Mouse (Mus musculus) CH12.LX (cell line): ENCODE data around the gene Iqcn. TPM values are rescaled to one million over a fixed set of nuclear protein-coding genes. Genes with fewer than 3 reads are reported as not detected.

Experiments
- DNase-seq: peaks from one replicate; pipeline ENCODE4 v3.0.0-alpha.2; 2013; ENCODE audit errors: extremely low read depth
- H3K27ac ChIP-seq: 2 replicates; pipeline ENCODE4 v1.5.1; 2012; ENCODE audit warnings: low read depth, mild to moderate bottlenecking, control low read depth, moderate library complexity; ENCODE audit not compliant: insufficient read depth
- H3K27me3 ChIP-seq: replicated peaks from 2 replicates; pipeline ENCODE3; 2012; ENCODE audit warnings: inconsistent platforms
- H3K36me3 ChIP-seq, 2 experiments: replicated peaks in 1 of 2; 2 replicates each; pipeline versions ENCODE3 to v1.6.1; 2012; ENCODE audit warnings: inconsistent platforms in 1 of 2, low read length in 1 of 2, mild to moderate bottlenecking in 1 of 2, mixed read lengths in 1 of 2, moderate library complexity in 1 of 2; ENCODE audit not compliant: control insufficient read depth in 1 of 2, insufficient read depth in 1 of 2
- H3K4me1 ChIP-seq, 2 experiments: 2 replicates each; pipeline ENCODE4 v1.6.1; 2012; ENCODE audit warnings: inconsistent platforms in 1 of 2, moderate library complexity in 1 of 2; ENCODE audit not compliant: insufficient read depth in 2 of 2, control insufficient read depth in 1 of 2
- H3K4me2 ChIP-seq: 2 replicates; pipeline ENCODE4 v1.6.1; 2012; ENCODE audit warnings: low read depth, mild to moderate bottlenecking, control low read depth; ENCODE audit not compliant: poor library complexity, insufficient read depth, severe bottlenecking
- H3K4me3 ChIP-seq, 3 experiments: fragments of 150-350 bp in 1 of 3; sonication (generic) in 1 of 3; replicated peaks in 1 of 3; 2 replicates each; pipeline versions ENCODE3 to v1.5.1; 2011 to 2012; ENCODE audit warnings: low read depth in 2 of 3, low read length in 2 of 3, mild to moderate bottlenecking in 2 of 3, moderate library complexity in 2 of 3, control low read depth in 1 of 3, improper control_type of control experiment in 1 of 3, inconsistent platforms in 1 of 3, mixed read lengths in 1 of 3; ENCODE audit not compliant: poor library complexity in 1 of 3
- H3K79me2 ChIP-seq: replicated peaks from 2 replicates; pipeline ENCODE4 v1.6.1; 2012; ENCODE audit warnings: mild to moderate bottlenecking, moderate library complexity; ENCODE audit not compliant: control insufficient read depth, poor library complexity, insufficient read depth, severe bottlenecking; ENCODE audit errors: extremely low read depth
- H3K9ac ChIP-seq: 2 replicates; pipeline ENCODE4 v1.6.1; 2012; ENCODE audit warnings: low read depth, mild to moderate bottlenecking, control low read depth, moderate library complexity; ENCODE audit not compliant: insufficient read depth
- H3K9me3 ChIP-seq: replicated peaks from 2 replicates; pipeline ENCODE3; 2012; ENCODE audit warnings: low read length, inconsistent platforms, mixed read lengths
- BHLHE40 ChIP-seq: IDR thresholded peaks from 2 replicates; pipeline ENCODE4 v1.6.1; 2011; ENCODE audit warnings: mild to moderate bottlenecking, low read depth, low read length, improper control_type of control experiment
- CHD1 ChIP-seq: IDR thresholded peaks from 2 replicates; pipeline ENCODE4 v1.6.1; 2012; ENCODE audit warnings: low read depth, low read length, improper control_type of control experiment, inconsistent platforms
- CHD2 ChIP-seq: IDR thresholded peaks from 2 replicates; pipeline ENCODE4 v1.6.1; 2011; ENCODE audit warnings: low read length, improper control_type of control experiment
- CTCF ChIP-seq, 2 experiments: IDR thresholded peaks in 1 of 2; conservative IDR thresholded peaks in 1 of 2; 2 replicates each; pipeline ENCODE4 v1.5.1; 2011 to 2012; ENCODE audit warnings: low read depth in 2 of 2, low read length in 2 of 2, improper control_type of control experiment in 1 of 2, inconsistent platforms in 1 of 2, mild to moderate bottlenecking in 1 of 2, moderate library complexity in 1 of 2
- E2F4 ChIP-seq: IDR thresholded peaks from 2 replicates; pipeline ENCODE4 v1.6.1; 2011; ENCODE audit warnings: low read depth, low read length, improper control_type of control experiment; ENCODE audit not compliant: insufficient replicate concordance
- ELF1 ChIP-seq: IDR thresholded peaks from 2 replicates; pipeline ENCODE4 v1.6.1; 2014; ENCODE audit warnings: low read depth, mild to moderate bottlenecking, inconsistent platforms, low read length, improper control_type of control experiment
- EP300 ChIP-seq: IDR thresholded peaks from 2 replicates; pipeline ENCODE4 v1.6.1; 2011; ENCODE audit warnings: low read length, improper control_type of control experiment
- GABPA ChIP-seq: IDR thresholded peaks from 2 replicates; pipeline ENCODE4 v1.6.1; 2012; ENCODE audit warnings: low read depth, low read length, improper control_type of control experiment, inconsistent platforms; ENCODE audit not compliant: insufficient replicate concordance
- IRF4 ChIP-seq: IDR thresholded peaks from 2 replicates; pipeline ENCODE4 v1.6.1; 2014; ENCODE audit warnings: low read depth, mild to moderate bottlenecking, inconsistent platforms, low read length, improper control_type of control experiment
- JUN ChIP-seq: IDR thresholded peaks from 2 replicates; pipeline ENCODE4 v1.6.1; 2011; ENCODE audit warnings: low read depth, mild to moderate bottlenecking, low read length, improper control_type of control experiment, moderate library complexity; ENCODE audit not compliant: insufficient read depth
- JUND ChIP-seq: conservative IDR thresholded peaks from 2 replicates; pipeline ENCODE4 v1.6.1; 2011; ENCODE audit warnings: low read depth, low read length, improper control_type of control experiment
- KAT2A ChIP-seq: IDR thresholded peaks from 2 replicates; pipeline ENCODE4 v1.6.1; 2012; ENCODE audit warnings: low read length, improper control_type of control experiment, inconsistent platforms; ENCODE audit not compliant: insufficient replicate concordance
- MAFK ChIP-seq: IDR thresholded peaks from 2 replicates; pipeline ENCODE4 v1.6.1; 2011; ENCODE audit warnings: low read length, improper control_type of control experiment; ENCODE audit not compliant: insufficient replicate concordance
- MAX ChIP-seq: IDR thresholded peaks from 2 replicates; pipeline ENCODE4 v1.6.1; 2011; ENCODE audit warnings: low read length, improper control_type of control experiment
- MAZ ChIP-seq: IDR thresholded peaks from 2 replicates; pipeline ENCODE4 v1.6.1; 2012; ENCODE audit warnings: low read depth, mild to moderate bottlenecking, inconsistent platforms, low read length, improper control_type of control experiment, moderate library complexity
- MEF2A ChIP-seq: IDR thresholded peaks from 2 replicates; pipeline ENCODE4 v1.6.1; 2014; ENCODE audit warnings: low read depth, mild to moderate bottlenecking, inconsistent platforms, low read length, improper control_type of control experiment, borderline replicate concordance
- NELFE ChIP-seq: IDR thresholded peaks from 2 replicates; pipeline ENCODE4 v1.6.1; 2011; ENCODE audit warnings: low read depth, low read length, improper control_type of control experiment
- NRF1 ChIP-seq: IDR thresholded peaks from 2 replicates; pipeline ENCODE4 v1.6.1; 2014; ENCODE audit warnings: low read depth, mild to moderate bottlenecking, inconsistent platforms, low read length, improper control_type of control experiment, moderate library complexity
- PAX5 ChIP-seq: IDR thresholded peaks from 2 replicates; pipeline ENCODE4 v1.6.1; 2012; ENCODE audit warnings: low read length, inconsistent platforms, mixed read lengths
- POLR2A ChIP-seq: IDR thresholded peaks from 2 replicates; pipeline ENCODE4 v1.6.1; 2011; ENCODE audit warnings: low read depth, mild to moderate bottlenecking, improper control_type of control experiment, low read length
- POLR2AphosphoS2 ChIP-seq: IDR thresholded peaks from 2 replicates; pipeline ENCODE4 v1.6.1; 2011; ENCODE audit warnings: low read depth, low read length, improper control_type of control experiment
- SIN3A ChIP-seq: IDR thresholded peaks from 2 replicates; pipeline ENCODE4 v1.6.1; 2012; ENCODE audit warnings: low read length, improper control_type of control experiment, inconsistent platforms
- SMC3 ChIP-seq: IDR thresholded peaks from 2 replicates; pipeline ENCODE4 v1.6.1; 2011; ENCODE audit warnings: low read depth, low read length, improper control_type of control experiment
- UBTF ChIP-seq: IDR thresholded peaks from 2 replicates; pipeline ENCODE4 v1.6.1; 2012; ENCODE audit warnings: low read depth, mild to moderate bottlenecking, inconsistent platforms, low read length, improper control_type of control experiment, moderate library complexity
- USF1 ChIP-seq: IDR thresholded peaks from 2 replicates; pipeline ENCODE4 v1.6.1; 2014; ENCODE audit warnings: low read depth, mild to moderate bottlenecking, inconsistent platforms, low read length, improper control_type of control experiment
- ZC3H11A ChIP-seq: IDR thresholded peaks from 2 replicates; pipeline ENCODE4 v1.6.1; 2012; ENCODE audit warnings: low read depth, mild to moderate bottlenecking, inconsistent platforms, low read length, improper control_type of control experiment
- ZKSCAN1 ChIP-seq: IDR thresholded peaks from 2 replicates; pipeline ENCODE4 v1.6.1; 2012; ENCODE audit warnings: low read depth, inconsistent platforms, low read length, improper control_type of control experiment, borderline replicate concordance
- ZMIZ1 ChIP-seq: IDR thresholded peaks from 2 replicates; pipeline ENCODE4 v1.6.1; 2012; ENCODE audit warnings: low read depth, mild to moderate bottlenecking, inconsistent platforms, low read length, improper control_type of control experiment
- ZNF384 ChIP-seq: IDR thresholded peaks from 2 replicates; pipeline ENCODE4 v1.6.1; 2012; ENCODE audit warnings: low read depth, low read length, improper control_type of control experiment, inconsistent platforms
- dilution Hi-C: fragments of 300-500 bp; cut with MboI; formaldehyde crosslinking; loops from 2 replicates; pipeline ENCODE4 v1.14.3; 2020; ENCODE audit warnings: low sequenced_read_pairs; ENCODE audit not compliant: extremely low pct_unique_long_range_greater_than_20kb, extremely low pct_ligation_motif_present
- in situ Hi-C: fragments of 300-500 bp; cut with MboI; formaldehyde crosslinking; loops from 3 replicates; pipeline ENCODE4 v1.14.3; 2019; ENCODE audit warnings: low sequenced_read_pairs, low pct_ligation_motif_present, low pct_unique_long_range_greater_than_20kb, mixed read lengths
- polyA plus RNA-seq: library from polyadenylated mRNA; unstranded; fragments of >175 nt; gene quantifications from 2 replicates; pipeline ENCODE4 v1.2.1, GENCODE M21; 2012; ENCODE audit warnings: low read depth; ENCODE audit not compliant: insufficient read length
- total RNA-seq, 2 experiments: library from RNA; depleted of rRNA; stranded (reverse); fragments of 300-350 nt in 1 of 2; fragments of >200 nt in 1 of 2; gene quantifications; 2 replicates each; pipeline ENCODE4 v1.2.3; 2012 to 2014

Gene Iqcn
- total and polyA plus RNA-seq, 3 experiments = 0.07 TPM; not detected in 2

- dilution Hi-C loops (no loop called here), in situ Hi-C loops (loop anchor here (5.0 to 10.0 kb wide), 3 partner anchors 36 to 128 kb away; partner anchors contain the start of genes Pgpep1 and Rab3a)
- Histone ChIP-seq H3K27me3 (peaks cover 13% of the 10 kb centered on the region), H3K9me3 (no peaks in the 10 kb centered on the region), H3K9ac (no peak overlapping the region), H3K4me1 (peaks cover 0 to 20% of the 10 kb centered on the region in 2 experiments; a peak in 3 of 4 replicates), H3K36me3 (no peaks in the 10 kb centered on the region), H3K4me3 (no peak overlapping the region), H3K27ac (no peak overlapping the region), H3K4me2 (no peak overlapping the region), H3K79me2 (no peaks in the 10 kb centered on the region)
- DNase-seq = no peak
- TF ChIP-seq CTCF (conservative IDR thresholded peaks at IDR 0.05 in 1 of 2, IDR thresholded peaks at IDR 0.05 in 1 of 2; ENCODE audit: low read depth in 2 of 2, low read length in 2 of 2) (no peak), MAFK (no peak), CHD1 (no peak), MEF2A (no peak), KAT2A (no peak), JUND (no peak), ZMIZ1 (no peak), MAX (no peak), GABPA (no peak), PAX5 (no peak)
These were observed 13.5 kb downstream of the Iqcn start for GRCm38 (mm10) chr8:70716521-70717400.

- peaks cover 13% of the 10 kb centered on the region for H3K27me3 ChIP-seq
- no peaks in the 10 kb centered on the region for H3K79me2 ChIP-seq
- DNase-seq = no peak
- no peaks in the 10 kb centered on the region for H3K36me3 ChIP-seq
- peaks cover 2 to 23% of the 10 kb centered on the region in 2 experiments for H3K4me1 ChIP-seq
- in situ Hi-C loops (loop anchor here (5.0 to 10.0 kb wide), 3 partner anchors 34 to 127 kb away; partner anchors contain the start of genes Pgpep1 and Rab3a), dilution Hi-C loops (no loop called here)
- no peak within 1 kb of the TSS for H3K27ac ChIP-seq
- H3K4me3 ChIP-seq = no peak within 1 kb of the TSS
- H3K9me3 ChIP-seq = no peaks in the 10 kb centered on the region
- H3K4me2 ChIP-seq = peak within 1 kb of the TSS; percentile 4; the same call in 1 of the 2 replicates
- no peak within 1 kb of the TSS for H3K9ac ChIP-seq
- TF ChIP-seq JUN (no peak), GABPA (no peak), EP300 (no peak), USF1 (no peak), ZC3H11A (peak; percentile 28; the same call in 1 of the 2 replicates), JUND (no peak), NELFE (peak; percentile 19; the same call in 1 of the 2 replicates), PAX5 (no peak), MEF2A (no peak), POLR2A (no peak), ZMIZ1 (no peak), NRF1 (peak; percentile 53; the same call in 1 of the 2 replicates), ZNF384 (no peak), MAZ (no peak), MAX (no peak), UBTF (no peak), ELF1 (peak; percentile 35; the same call in 1 of the 2 replicates), SIN3A (no peak), SMC3 (peak; percentile 83), MAFK (no peak), CHD2 (no peak), ZKSCAN1 (no peak), POLR2AphosphoS2 (no peak), IRF4 (peak; percentile 29; the same call in 1 of the 2 replicates), CTCF (conservative IDR thresholded peaks at IDR 0.05 in 1 of 2, IDR thresholded peaks at IDR 0.05 in 1 of 2; ENCODE audit: low read depth in 2 of 2, low read length in 2 of 2) (peak; percentile 48 to 90; a peak in 3 of 4 replicates), BHLHE40 (no peak), E2F4 (no peak)
These were observed 15.0 kb downstream of the Iqcn start, which contains the start of gene Gm3336 for GRCm38 (mm10) chr8:70718297-70718696. Gene Gm3336, plus strand, starts transcription at chr8:70718543.
